Mouse (Mus musculus) CH12.LX (cell line): ENCODE results near the gene Dhx58.

Experiments
- CTCF ChIP-seq, 2 experiments: IDR thresholded peaks in 1 of 2; conservative IDR thresholded peaks in 1 of 2; 2 replicates each; pipeline ENCODE4 v1.5.1; 2011 to 2012; ENCODE audit warnings: low read depth in 2 of 2, low read length in 2 of 2, improper control_type of control experiment in 1 of 2, inconsistent platforms in 1 of 2, mild to moderate bottlenecking in 1 of 2, moderate library complexity in 1 of 2
- EP300 ChIP-seq: IDR thresholded peaks from 2 replicates; pipeline ENCODE4 v1.6.1; 2011; ENCODE audit warnings: low read length, improper control_type of control experiment
- ETS1 ChIP-seq: conservative IDR thresholded peaks from 2 replicates; pipeline ENCODE4 v1.6.1; 2012; ENCODE audit warnings: low read depth, mild to moderate bottlenecking, inconsistent platforms, low read length, improper control_type of control experiment, moderate library complexity
- MAFK ChIP-seq: IDR thresholded peaks from 2 replicates; pipeline ENCODE4 v1.6.1; 2011; ENCODE audit warnings: low read length, improper control_type of control experiment; ENCODE audit not compliant: insufficient replicate concordance
- POLR2A ChIP-seq: IDR thresholded peaks from 2 replicates; pipeline ENCODE4 v1.6.1; 2011; ENCODE audit warnings: low read depth, mild to moderate bottlenecking, improper control_type of control experiment, low read length
- USF2 ChIP-seq: conservative IDR thresholded peaks from 2 replicates; pipeline ENCODE4 v1.6.1; 2011; ENCODE audit warnings: low read depth, low read length, improper control_type of control experiment
- ZNF384 ChIP-seq: IDR thresholded peaks from 2 replicates; pipeline ENCODE4 v1.6.1; 2012; ENCODE audit warnings: low read depth, low read length, improper control_type of control experiment, inconsistent platforms

DNA sequence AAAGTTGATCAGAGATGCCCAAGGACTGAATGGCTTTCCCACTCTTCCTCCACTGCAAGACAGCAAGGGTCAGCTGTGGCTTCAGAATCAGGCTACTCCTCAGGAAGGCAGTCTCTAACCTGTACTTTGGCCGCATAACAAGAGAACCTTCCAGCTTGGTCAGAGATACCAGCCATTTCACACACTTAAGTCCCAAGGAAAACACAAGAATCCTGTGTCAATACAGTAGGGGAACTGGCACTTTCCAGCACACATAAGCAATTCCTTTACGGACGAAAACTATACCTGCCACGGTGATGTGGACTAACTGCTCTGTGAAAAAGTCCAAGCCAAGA lies 32.6 kb upstream of the Dhx58 start:
- TF ChIP-seq CTCF (conservative IDR thresholded peaks at IDR 0.05 in 1 of 2, IDR thresholded peaks at IDR 0.05 in 1 of 2; ENCODE audit: low read depth in 2 of 2, low read length in 2 of 2) (no peak), POLR2A (no peak), ZNF384 (no peak), ETS1 (no peak), EP300 (no peak), USF2 (no peak), MAFK (no peak)
